Mouse (Mus musculus) frontal cortex, postnatal 25 days (tissue): ENCODE measurements at regions not wholly inside any gene's neighbourhood (a gene's known extent, or its start where the extent isn't known, plus 50 kb on each side); places are given as distances from the start of the nearest gene placed in this dataset.

Experiments used
- DNase-seq, 2 experiments: peaks; one replicate each; pipeline ENCODE4 v3.0.0; 2022; ENCODE audit warnings: low spot score in 2 of 2

DNA sequence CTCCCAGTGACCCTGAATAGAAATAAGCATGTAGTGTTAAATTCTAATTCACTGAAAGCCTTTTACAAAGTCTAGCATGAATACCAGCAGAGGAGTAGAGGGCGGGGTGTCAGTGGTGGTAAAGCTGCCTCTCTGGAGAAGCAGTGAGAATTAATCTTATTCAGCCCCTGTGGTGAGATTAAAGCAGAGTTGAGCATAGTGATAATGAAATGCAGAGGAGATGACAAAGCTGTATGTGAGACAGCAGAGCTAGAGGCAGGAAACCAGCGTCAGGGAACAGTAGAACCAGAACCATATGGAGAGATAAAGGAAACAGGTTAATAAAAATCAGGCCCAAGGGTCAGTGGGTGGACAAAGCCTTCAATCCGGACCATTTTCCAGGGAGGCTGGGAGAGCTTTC is 1827.2 kb downstream of the Poteg start:
- no peak for DNase-seq

DNA sequence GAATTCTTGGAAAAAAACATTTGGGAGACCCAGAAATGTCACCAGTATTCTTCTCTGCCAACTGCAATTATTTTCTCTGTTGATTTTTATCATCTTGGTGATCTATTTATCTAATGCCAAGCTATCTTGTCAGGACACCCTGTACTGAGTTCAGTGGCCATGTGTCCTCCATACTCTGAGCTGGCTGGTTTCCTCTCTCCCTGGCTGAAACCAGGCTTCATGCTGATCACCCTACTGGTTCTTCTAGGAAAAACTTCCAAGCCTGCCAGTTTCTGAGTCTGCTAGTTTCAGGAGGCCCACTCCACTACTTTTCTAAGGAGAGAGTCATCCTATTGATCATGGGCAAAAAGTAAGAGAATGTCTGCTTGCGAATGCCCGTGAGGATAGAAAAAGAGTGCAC is 1831.2 kb downstream of the Poteg start:
- no peak for DNase-seq

GRCm38 (mm10) chr8:29279276-29279675 is 1831.8 kb downstream of the Poteg start:
- DNase-seq = no peak

GRCm38 (mm10) chr8:29290386-29290785 is 1842.9 kb downstream of the Poteg start:
- DNase-seq = peak; percentile 12 to 17
